Mouse (Mus musculus) hindbrain, embryonic 15.5 days (tissue): ENCODE results near the gene Agtrap. TPM values are rescaled to one million over a fixed set of nuclear protein-coding genes. Genes with fewer than 3 reads are reported as not detected.

Source experiments
- ATAC-seq: fragments of 200-750 bp; cut with Nextera tagmentation; 2 replicates; pipeline ENCODE4 v1.8.0; 2017; ENCODE audit warnings: low read depth, moderate number of reproducible peaks, moderate TSS enrichment; ENCODE audit not compliant: low FRiP score
- H3K27ac ChIP-seq: fragments of 300-500 bp; sonication (generic); replicated peaks from 2 replicates; pipeline ENCODE4 v1.5.1; 2015; ENCODE audit warnings: mild to moderate bottlenecking, inconsistent platforms
- H3K27me3 ChIP-seq: fragments of 300-500 bp; sonication (generic); 2 replicates; pipeline ENCODE4 v1.6.1; 2015; ENCODE audit warnings: control low read depth, inconsistent platforms
- H3K36me3 ChIP-seq: fragments of 300-500 bp; sonication (generic); 2 replicates; pipeline ENCODE4 v1.6.1; 2015; ENCODE audit warnings: control low read depth, inconsistent platforms
- H3K4me1 ChIP-seq: fragments of 300-500 bp; sonication (generic); replicated peaks from 2 replicates; pipeline ENCODE4 v1.6.1; 2015; ENCODE audit warnings: control low read depth, inconsistent platforms
- H3K4me2 ChIP-seq: fragments of 300-500 bp; sonication (generic); 2 replicates; pipeline ENCODE4 v1.6.1; 2015; ENCODE audit warnings: moderate library complexity, mild to moderate bottlenecking, inconsistent platforms
- H3K4me3 ChIP-seq: fragments of 300-500 bp; sonication (generic); 2 replicates; pipeline ENCODE4 v1.5.1; 2015; ENCODE audit warnings: mild to moderate bottlenecking, inconsistent platforms
- H3K9ac ChIP-seq: fragments of 300-500 bp; sonication (generic); 2 replicates; pipeline ENCODE4 v1.6.1; 2015; ENCODE audit warnings: inconsistent platforms
- H3K9me3 ChIP-seq: fragments of 300-500 bp; sonication (generic); 2 replicates; pipeline ENCODE4 v1.6.1; 2016; ENCODE audit warnings: control low read depth, inconsistent platforms
- WGBS: fragments of 180-500 bp; shearing (Covaris S2); methylation state at CpG from one replicate; pipeline ENCODE4 v1.1.7; 2015; 5-methylcytosine and 5-hydroxymethylcytosine counted together
- polyA plus RNA-seq: library from polyadenylated mRNA; unstranded; fragments of >200 nt; fragmentation: Nextera tagmentation; extraction: Ambion mirVana; gene quantifications from 2 replicates; pipeline ENCODE4 v1.2.1, GENCODE M21; 2015

The Agtrap gene
- polyA plus RNA-seq, 1 experiment from 2014 or later: 6.0 TPM

GRCm38 (mm10) chr4:148083176-148083899 is 4.5 kb downstream of the Agtrap start:
- Histone ChIP-seq H3K27ac (no peak overlapping the region), H3K4me3 (no peak overlapping the region), H3K4me1 (peaks cover 29% of the 10 kb centered on the region), H3K9me3 (no peaks in the 10 kb centered on the region), H3K27me3 (no peaks in the 10 kb centered on the region), H3K4me2 (no peak overlapping the region), H3K36me3 (no peaks in the 10 kb centered on the region), H3K9ac (no peak overlapping the region)
- no peak for ATAC-seq
- 63% methylated on average over 21 of the region's 21 CpGs for WGBS

GRCm38 (mm10) chr4:148082257-148083044 is 5.4 kb downstream of the Agtrap start:
- Histone ChIP-seq H3K27me3 (no peaks in the 10 kb centered on the region), H3K9ac (no peak overlapping the region), H3K4me1 (peaks cover 22% of the 10 kb centered on the region), H3K36me3 (no peaks in the 10 kb centered on the region), H3K4me2 (no peak overlapping the region), H3K27ac (no peak overlapping the region), H3K4me3 (no peak overlapping the region), H3K9me3 (no peaks in the 10 kb centered on the region)
- no peak for ATAC-seq
- 56% methylated on average over 12 of the region's 12 CpGs for WGBS

- H3K4me3 ChIP-seq: no peak overlapping the region
- 91% methylated on average over 10 of the region's 10 CpGs for WGBS
- no peaks in the 10 kb centered on the region for H3K27me3 ChIP-seq
- no peaks in the 10 kb centered on the region for H3K36me3 ChIP-seq
- ATAC-seq: no peak
- no peak overlapping the region for H3K27ac ChIP-seq
- no peaks in the 10 kb centered on the region for H3K9me3 ChIP-seq
- peaks cover 12% of the 10 kb centered on the region; the same call in 1 of the 2 replicates for H3K4me1 ChIP-seq
- no peak overlapping the region for H3K4me2 ChIP-seq
- H3K9ac ChIP-seq: no peak overlapping the region
Measured at GRCm38 (mm10) chr4:148081201-148081600, 6.6 kb downstream of the Agtrap start.

- WGBS: 70% methylated on average over 1 of the region's 1 CpGs
- no peak overlapping the region for H3K27ac ChIP-seq
- no peak for ATAC-seq
Measured at GRCm38 (mm10) chr4:148080597-148080973, 7.2 kb downstream of the Agtrap start.

GRCm38 (mm10) chr4:148079944-148080596 is 7.8 kb downstream of the Agtrap start:
- no peak overlapping the region for H3K4me3 ChIP-seq
- peaks cover 12% of the 10 kb centered on the region; the same call in 1 of the 2 replicates for H3K4me1 ChIP-seq
- no peak overlapping the region for H3K9ac ChIP-seq
- no peak for ATAC-seq
- no peak overlapping the region for H3K4me2 ChIP-seq
- WGBS: 92% methylated on average over 8 of the region's 8 CpGs
- no peaks in the 10 kb centered on the region for H3K36me3 ChIP-seq
- H3K27ac ChIP-seq: no peak overlapping the region
- H3K27me3 ChIP-seq: no peaks in the 10 kb centered on the region
- H3K9me3 ChIP-seq: no peaks in the 10 kb centered on the region

More at GRCm38 (mm10) chr4:148080597-148080973, 7.2 kb downstream of the Agtrap start:
- Histone ChIP-seq H3K9me3 (no peaks in the 10 kb centered on the region), H3K27me3 (no peaks in the 10 kb centered on the region), H3K4me1 (peaks cover 12% of the 10 kb centered on the region; the same call in 1 of the 2 replicates), H3K4me3 (no peak overlapping the region), H3K36me3 (no peaks in the 10 kb centered on the region), H3K9ac (no peak overlapping the region), H3K4me2 (no peak overlapping the region)

- 72% methylated on average over 6 of the region's 6 CpGs for WGBS
- no peaks in the 10 kb centered on the region for H3K9me3 ChIP-seq
- no peak overlapping the region for H3K4me3 ChIP-seq
- no peaks in the 10 kb centered on the region for H3K27me3 ChIP-seq
- peaks cover 12% of the 10 kb centered on the region; the same call in 1 of the 2 replicates for H3K4me1 ChIP-seq
- no peak overlapping the region for H3K9ac ChIP-seq
- H3K27ac ChIP-seq: no peak overlapping the region
- no peak overlapping the region for H3K4me2 ChIP-seq
- H3K36me3 ChIP-seq: no peaks in the 10 kb centered on the region
- no peak for ATAC-seq
Measured at GRCm38 (mm10) chr4:148079212-148079611, 8.6 kb downstream of the Agtrap start.

- no peak overlapping the region for H3K9ac ChIP-seq
Measured at GRCm38 (mm10) chr4:148075881-148076280, 11.9 kb downstream of the Agtrap start.

GRCm38 (mm10) chr4:148075259-148075658 is 12.6 kb downstream of the Agtrap start:
- ATAC-seq: no peak
- H3K36me3 ChIP-seq: no peaks in the 10 kb centered on the region

More at GRCm38 (mm10) chr4:148075881-148076280, 11.9 kb downstream of the Agtrap start:
- H3K27ac ChIP-seq: no peak overlapping the region
- H3K36me3 ChIP-seq: no peaks in the 10 kb centered on the region
- ATAC-seq: no peak
- H3K4me3 ChIP-seq: no peak overlapping the region
- H3K27me3 ChIP-seq: no peaks in the 10 kb centered on the region
- 92% methylated on average over 6 of the region's 6 CpGs for WGBS
- H3K9me3 ChIP-seq: no peaks in the 10 kb centered on the region
- no peak overlapping the region for H3K4me2 ChIP-seq
- no peaks in the 10 kb centered on the region; the same call in 1 of the 2 replicates for H3K4me1 ChIP-seq

GRCm38 (mm10) chr4:148074521-148075189 is 13.2 kb downstream of the Agtrap start:
- ATAC-seq: peak; percentile 35; the same call in 1 of the 2 replicates
- WGBS: 50% methylated on average over 17 of the region's 17 CpGs

More at GRCm38 (mm10) chr4:148075259-148075658, 12.6 kb downstream of the Agtrap start:
- Histone ChIP-seq H3K9ac (no peak overlapping the region), H3K27me3 (no peaks in the 10 kb centered on the region), H3K9me3 (no peaks in the 10 kb centered on the region), H3K4me3 (peak overlapping the region; percentile 28), H3K27ac (no peak overlapping the region), H3K4me2 (peak overlapping the region; percentile 55), H3K4me1 (no peaks in the 10 kb centered on the region; the same call in 1 of the 2 replicates)
- WGBS: 40% methylated on average over 21 of the region's 21 CpGs

GRCm38 (mm10) chr4:148071508-148071907 is 16.3 kb downstream of the Agtrap start:
- Histone ChIP-seq H3K4me3 (no peak overlapping the region), H3K27ac (no peak overlapping the region), H3K4me2 (no peak overlapping the region), H3K9ac (no peak overlapping the region), H3K9me3 (no peaks in the 10 kb centered on the region), H3K27me3 (no peaks in the 10 kb centered on the region), H3K36me3 (no peaks in the 10 kb centered on the region), H3K4me1 (no peaks in the 10 kb centered on the region; the same call in 1 of the 2 replicates)
- WGBS: 63% methylated on average over 5 of the region's 5 CpGs
- peak; percentile 19; the same call in 1 of the 2 replicates for ATAC-seq

More at GRCm38 (mm10) chr4:148074521-148075189, 13.2 kb downstream of the Agtrap start:
- Histone ChIP-seq H3K4me1 (no peaks in the 10 kb centered on the region; the same call in 1 of the 2 replicates), H3K9me3 (no peaks in the 10 kb centered on the region), H3K27me3 (no peaks in the 10 kb centered on the region), H3K9ac (no peak overlapping the region), H3K4me2 (peak overlapping the region; percentile 55), H3K36me3 (no peaks in the 10 kb centered on the region), H3K4me3 (peak overlapping the region; percentile 28), H3K27ac (no peak overlapping the region)

GRCm38 (mm10) chr4:148069602-148070218 is 18.1 kb downstream of the Agtrap start:
- 86% methylated on average over 9 of the region's 9 CpGs for whole genome bisulfite sequencing
- no peak overlapping the region for H3K27ac ChIP-seq
- no peak overlapping the region for H3K4me2 ChIP-seq
- H3K27me3 ChIP-seq: no peaks in the 10 kb centered on the region
- H3K4me1 ChIP-seq: no peaks in the 10 kb centered on the region; the same call in 1 of the 2 replicates
- H3K9me3 ChIP-seq: no peaks in the 10 kb centered on the region
- no peak for ATAC-seq
- H3K36me3 ChIP-seq: no peaks in the 10 kb centered on the region
- no peak overlapping the region for H3K9ac ChIP-seq
- no peak overlapping the region for H3K4me3 ChIP-seq
